9 mouse cellular contexts compared by ENCODE assay signal in the genomic region with DNA sequence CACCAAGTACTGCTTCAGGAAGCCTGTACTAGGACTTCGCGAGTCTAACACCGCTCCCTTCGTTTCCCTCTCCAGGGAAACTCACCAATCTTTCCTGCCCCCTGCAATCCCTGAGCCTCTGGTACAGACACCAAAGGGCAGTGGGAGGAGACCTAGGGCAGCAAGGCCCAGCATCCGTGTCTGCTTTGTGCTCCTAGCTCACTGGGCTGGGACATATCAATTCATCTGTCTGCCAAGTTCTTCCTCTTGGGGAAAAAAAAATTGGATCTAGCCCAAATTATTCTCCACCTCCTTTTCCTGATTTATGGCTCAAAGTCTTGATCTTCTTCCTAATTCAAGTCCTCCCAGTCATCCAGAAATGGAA.
A peak's percentile ranks its signal among the peaks of the same experiment; 100 is the strongest.
DNase-seq lines count a peak whose midpoint lies in the region; ATAC-seq lines count a peak whose summit lies in the region.
"Had no signal": no experiment of that assay in that cellular context is flagged by ENCODE, and none has a peak within 500 bp of the region (broad histone marks: within the 10 kb centered on the region; RNA-seq: fewer than 3 reads in every experiment).

No protein-coding gene starts in this region.

- no peak for DNase-seq in heart, postnatal 36 days
- DNase-seq in brain, adult 2 months (ENCODE audit: low read depth, low spot score), result peak; percentile 33
- no peak for DNase-seq in midbrain, embryonic 10.5 days (ENCODE audit: low spot score)
- no peak for DNase-seq in layer of hippocampus, adult 9-10 months (ENCODE audit: low spot score)
- DNase-seq in right cerebral cortex, postnatal 14 days, result no peak
- no peak for DNase-seq in cerebellum, adult 9-11 months

- WGBS in heart, embryonic 14.5 days, result 11% methylated on average over 5 of the region's 5 CpGs
- 11% methylated on average over 5 of the region's 5 CpGs for WGBS in forebrain, embryonic 15.5 days
- WGBS in midbrain, embryonic 10.5 days, result 6% methylated on average over 5 of the region's 5 CpGs

- intact Hi-C loops in heart, postnatal 36 days (cut with DNase I), result no loop called here

- H3K9ac ChIP-seq in heart, embryonic 14.5 days (ENCODE audit: low read length), result no peak overlapping the region
- H3K9ac ChIP-seq in forebrain, embryonic 15.5 days (replicated peaks), result no peak overlapping the region

- no peak for ATAC-seq in heart, embryonic 14.5 days (ENCODE audit: insufficient number of reproducible peaks, insufficient read depth, low FRiP score, low read depth)
- ATAC-seq in forebrain, embryonic 15.5 days (replicated peaks), result no peak; the same call in 1 of the 2 replicates

- peaks cover 3 to 4% of the 10 kb centered on the region in 2 experiments; a peak in 2 of 4 replicates for H3K4me1 ChIP-seq in heart, embryonic 14.5 days (ENCODE audit: control insufficient read depth in 2 of 2, insufficient read depth in 2 of 2, low read length in 2 of 2)
- peaks cover 31% of the 10 kb centered on the region for H3K4me1 ChIP-seq in forebrain, embryonic 15.5 days
- peaks cover 8% of the 10 kb centered on the region for H3K4me1 ChIP-seq in midbrain, embryonic 10.5 days

- H3K4me2 ChIP-seq in heart, embryonic 14.5 days (ENCODE audit: low read length), result peak overlapping the region; percentile 56
- peak overlapping the region; percentile 33 for H3K4me2 ChIP-seq in forebrain, embryonic 15.5 days (replicated peaks)

- no peaks in the 10 kb centered on the region for H3K9me3 ChIP-seq in heart, embryonic 14.5 days (ENCODE audit: control insufficient read depth, low read length)
- H3K9me3 ChIP-seq in forebrain, embryonic 15.5 days, result no peaks in the 10 kb centered on the region
- no peaks in the 10 kb centered on the region for H3K9me3 ChIP-seq in midbrain, embryonic 10.5 days (replicated peaks)

- peak overlapping the region; percentile 14 to 20; a peak in 2 of 4 replicates for H3K4me3 ChIP-seq in heart, embryonic 14.5 days (ENCODE audit: control insufficient read depth in 1 of 2, insufficient read depth in 1 of 2, low read depth in 1 of 2, low read length in 2 of 2)
- H3K4me3 ChIP-seq in forebrain, embryonic 15.5 days, result 0 out of 2 replicates have a peak overlapping the region, but pooled peaks have one; percentile 4
- peak overlapping the region; percentile 41 for H3K4me3 ChIP-seq in midbrain, embryonic 10.5 days
- H3K4me3 ChIP-seq: myocyte had no signal

- H3K27me3 ChIP-seq in heart, embryonic 14.5 days (ENCODE audit: control insufficient read depth, insufficient read depth, low read length), result peaks cover 31% of the 10 kb centered on the region
- no peaks in the 10 kb centered on the region for H3K27me3 ChIP-seq in forebrain, embryonic 15.5 days
- H3K27me3 ChIP-seq in midbrain, embryonic 10.5 days (ENCODE audit: low read depth, poor library complexity, severe bottlenecking), result peaks cover 26% of the 10 kb centered on the region

- H3K27ac ChIP-seq in heart, embryonic 14.5 days (replicated peaks in 1 of 2; ENCODE audit: control insufficient read depth in 1 of 2, insufficient read depth in 1 of 2, low read depth in 2 of 2, low read length in 2 of 2), result no peak overlapping the region
- H3K27ac ChIP-seq in forebrain, embryonic 15.5 days (replicated peaks), result no peak overlapping the region
- H3K27ac ChIP-seq in midbrain, embryonic 10.5 days (replicated peaks), result no peak overlapping the region

- H3K36me3 ChIP-seq in heart, embryonic 14.5 days (ENCODE audit: control insufficient read depth, insufficient read depth, low read length), result no peaks in the 10 kb centered on the region
- no peaks in the 10 kb centered on the region for H3K36me3 ChIP-seq in forebrain, embryonic 15.5 days
- H3K36me3 ChIP-seq in midbrain, embryonic 10.5 days, result no peaks in the 10 kb centered on the region
